Mouse (Mus musculus) ES-Bruce4 (cell line): ENCODE measurements around the gene Abcc4. TPM values are rescaled to one million over a fixed set of nuclear protein-coding genes. Genes with fewer than 3 reads are reported as not detected.

Source experiments
- H3K27ac ChIP-seq: 2 replicates; pipeline ENCODE4 v1.5.1; 2012; ENCODE audit warnings: low read length, inconsistent platforms; ENCODE audit not compliant: insufficient read depth
- H3K27me3 ChIP-seq: 2 replicates; pipeline ENCODE4 v1.6.1; 2012; ENCODE audit warnings: mild to moderate bottlenecking, low read length, inconsistent platforms; ENCODE audit not compliant: control insufficient read depth, poor library complexity, insufficient read depth, severe bottlenecking
- H3K36me3 ChIP-seq: 2 replicates; pipeline ENCODE4 v1.6.1; 2012; ENCODE audit warnings: inconsistent platforms, mild to moderate bottlenecking, low read length, moderate library complexity; ENCODE audit not compliant: control insufficient read depth, poor library complexity, insufficient read depth, severe bottlenecking
- H3K4me1 ChIP-seq: one replicate; pipeline ENCODE4 v1.8.1; 2011; ENCODE audit warnings: low read length; ENCODE audit not compliant: control insufficient read depth, insufficient read depth
- H3K4me3 ChIP-seq: 2 replicates; pipeline ENCODE4 v1.5.1; 2011; ENCODE audit warnings: low read depth, mild to moderate bottlenecking, low read length
- H3K9ac ChIP-seq: 2 replicates; pipeline ENCODE4 v1.6.1; 2012; ENCODE audit warnings: low read depth, mild to moderate bottlenecking, inconsistent platforms; ENCODE audit not compliant: poor library complexity, severe bottlenecking
- H3K9me3 ChIP-seq: replicated peaks from 2 replicates; pipeline ENCODE4 v1.6.1; 2012; ENCODE audit warnings: mild to moderate bottlenecking, low read length, inconsistent platforms; ENCODE audit not compliant: control insufficient read depth, poor library complexity, insufficient read depth, severe bottlenecking
- CTCF ChIP-seq: IDR thresholded peaks from one replicate; pipeline ENCODE4 v1.8.1; 2011; ENCODE audit warnings: low read depth, low read length
- EP300 ChIP-seq: IDR thresholded peaks from 2 replicates; pipeline ENCODE4 v1.6.1; 2011; ENCODE audit warnings: low read depth, low read length; ENCODE audit not compliant: insufficient read depth
- POLR2A ChIP-seq: IDR thresholded peaks from one replicate; pipeline ENCODE4 v1.8.1; 2011; ENCODE audit warnings: low read length; ENCODE audit not compliant: insufficient read depth
- polyA plus RNA-seq: library from polyadenylated mRNA; stranded (reverse); fragments of >200 nt; gene quantifications from 2 replicates; pipeline ENCODE4 v1.2.4, GENCODE M21; 2011; ENCODE audit warnings: low read depth; ENCODE audit not compliant: missing spikeins, insufficient read depth, insufficient read length

The Abcc4 gene
- polyA plus RNA-seq, 1 experiment, result 32.2 TPM

- no peak overlapping the region for H3K27ac ChIP-seq
- H3K9me3 ChIP-seq, result no peaks in the 10 kb centered on the region
- no peaks in the 10 kb centered on the region for H3K4me1 ChIP-seq
- TF ChIP-seq EP300 (no peak), POLR2A (no peak), CTCF (no peak)
- no peak overlapping the region for H3K9ac ChIP-seq
- peaks cover 9% of the 10 kb centered on the region for H3K27me3 ChIP-seq
- no peak overlapping the region for H3K4me3 ChIP-seq
- no peaks in the 10 kb centered on the region for H3K36me3 ChIP-seq
These were observed 272.2 kb downstream of the Abcc4 start for GRCm38 (mm10) chr14:118433848-118434247.

Other genes starting within 250 kb of the Abcc4 start
- gene Cldn10, start 81.7 kb upstream of the Abcc4 start, polyA plus RNA-seq, result not detected in 2 replicates
- gene Dzip1, start 219.2 kb upstream of the Abcc4 start, polyA plus RNA-seq, result 47.2 and 57.6 TPM in 2 replicates
- gene Dnajc3, start 231.8 kb upstream of the Abcc4 start, polyA plus RNA-seq, result 32.4 and 33.2 TPM in 2 replicates